Mouse (Mus musculus): Measurements from ENCODE around the gene Rpl7l1. TPM values are rescaled to one million over a fixed set of nuclear protein-coding genes. Genes with fewer than 3 reads are reported as not detected.

The Rpl7l1 gene
- 125 and 139 TPM in 2 replicates for polyA plus RNA-seq (2016; fragmentation: Nextera tagmentation; extraction: Ambion mirVana)

DNA sequence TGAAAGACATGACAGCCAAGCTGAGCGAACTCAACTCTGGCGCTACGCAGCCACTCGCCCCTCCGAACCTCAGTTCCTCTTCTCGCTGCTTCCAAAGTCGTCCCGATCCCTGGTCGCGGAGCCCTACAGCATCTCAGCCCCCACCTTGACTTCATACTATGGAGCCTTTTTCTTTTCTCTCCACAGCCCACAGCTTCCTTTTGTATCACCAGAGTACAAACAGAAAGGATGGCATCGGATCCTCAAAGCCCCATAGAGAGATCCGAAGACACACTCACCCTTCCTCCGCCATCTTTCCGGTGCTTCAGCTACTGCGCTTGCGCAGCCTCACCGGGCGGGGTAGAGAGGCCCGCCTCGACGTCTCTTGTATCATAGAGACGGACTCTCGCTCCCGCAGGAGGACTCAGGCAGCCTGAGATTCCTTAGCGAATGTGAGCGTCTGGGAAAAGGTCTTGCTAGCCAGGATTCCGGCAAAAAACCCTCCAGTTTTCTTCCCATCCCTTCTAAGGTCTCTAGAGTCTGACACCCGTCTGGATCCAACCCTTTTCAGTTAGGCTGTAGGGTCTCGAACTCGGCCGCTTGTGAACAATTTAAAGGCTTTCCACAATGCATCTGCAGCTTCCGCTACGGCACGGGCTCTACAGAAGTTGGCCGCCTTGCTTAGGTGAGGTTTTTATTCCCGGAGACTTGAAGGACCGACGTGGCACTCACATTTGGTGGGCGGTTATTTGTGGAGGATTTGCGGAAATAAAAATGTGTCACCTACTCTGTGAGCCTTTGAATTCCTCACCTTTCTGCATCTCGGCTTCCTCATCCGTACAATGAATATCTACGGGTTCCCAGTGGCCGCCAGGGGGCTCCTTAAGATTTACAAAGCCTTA lies at the start of gene Rpl7l1:
Rpl7l1 (minus strand) TSS at position 332 of the 881 bp plus-strand sequence.
- peak within 1 kb of the TSS; percentile 78 for H3K9ac ChIP-seq
- no peaks in the 10 kb centered on the region for H3K27me3 ChIP-seq (replicated peaks)
- H3K36me3 ChIP-seq: peaks cover 29% of the 10 kb centered on the region
- H3K9me3 ChIP-seq: no peaks in the 10 kb centered on the region
- H3K4me3 ChIP-seq: peak within 1 kb of the TSS; percentile 62
- H3K4me1 ChIP-seq: peaks cover 7% of the 10 kb centered on the region
- peak within 1 kb of the TSS; percentile 63 for H3K4me2 ChIP-seq (replicated peaks)
- WGBS: 1% methylated on average over 44 of the region's 44 CpGs
- peak; percentile 97 for ATAC-seq (ENCODE audit: low FRiP score, low read depth)
- H3K27ac ChIP-seq: peak within 1 kb of the TSS; percentile 69

DNA sequence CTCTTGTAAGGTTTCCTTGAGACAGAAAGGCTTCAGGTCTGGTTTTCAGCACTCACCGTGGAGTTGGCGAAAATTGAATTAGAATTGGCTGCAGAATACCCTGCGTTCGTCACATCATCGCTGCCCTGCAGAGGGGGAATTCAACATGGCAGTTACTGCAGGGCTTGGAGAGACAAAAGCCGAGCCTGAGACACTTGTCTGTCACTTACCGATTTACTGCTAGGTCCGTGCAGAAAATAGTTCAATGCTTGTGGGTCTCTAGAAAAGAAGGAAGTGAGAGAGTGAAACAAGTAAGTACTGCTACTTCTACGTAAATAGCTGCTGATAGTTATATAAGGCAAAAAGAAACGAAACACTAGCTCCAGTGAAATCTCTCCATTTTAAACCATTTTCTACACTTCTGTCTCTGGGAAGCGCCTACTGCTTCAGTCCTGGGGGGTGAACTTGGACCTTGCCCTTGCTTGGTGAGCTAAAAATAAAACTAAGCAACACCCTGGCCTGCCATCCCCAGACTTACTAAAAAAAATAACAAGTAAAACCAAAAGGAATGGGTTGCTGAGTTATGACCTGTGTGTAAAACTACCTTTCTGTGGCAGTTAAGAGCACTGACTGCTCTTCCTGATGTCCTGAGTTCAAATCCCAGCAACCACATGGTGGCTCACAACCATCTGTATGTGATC lies 47.5 kb upstream of the Rpl7l1 start:
- H3K4me2 ChIP-seq (replicated peaks): no peak overlapping the region
- 85% methylated on average over 11 of the region's 11 CpGs for WGBS
- H3K36me3 ChIP-seq: peaks cover 34% of the 10 kb centered on the region
- H3K4me3 ChIP-seq: no peak overlapping the region
- H3K9me3 ChIP-seq: no peaks in the 10 kb centered on the region
- no peak for ATAC-seq (ENCODE audit: low FRiP score, low read depth)
- no peaks in the 10 kb centered on the region for H3K4me1 ChIP-seq
- no peaks in the 10 kb centered on the region for H3K27me3 ChIP-seq (replicated peaks)
- no peak overlapping the region for H3K9ac ChIP-seq
- H3K27ac ChIP-seq: no peak overlapping the region

DNA sequence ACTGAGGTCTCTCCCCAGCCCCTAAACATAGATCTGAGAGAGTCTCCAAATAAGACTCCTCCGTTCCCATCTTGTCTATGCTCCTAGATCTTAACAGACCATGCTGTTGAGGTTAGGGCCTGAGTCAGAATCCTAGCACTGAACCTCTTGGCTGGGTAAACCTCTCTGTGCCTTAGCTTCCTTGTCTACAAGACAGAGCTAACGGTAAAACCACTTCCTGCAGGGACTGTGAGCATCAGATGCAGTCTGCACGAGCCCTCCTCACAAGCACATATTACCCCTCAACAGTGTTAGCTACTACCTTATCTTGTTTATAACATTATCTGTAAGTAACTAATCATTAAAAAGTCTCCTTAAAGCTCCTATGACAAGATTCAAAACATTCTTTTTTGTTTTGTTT lies 46.5 kb upstream of the Rpl7l1 start:
- peaks cover 45% of the 10 kb centered on the region for H3K36me3 ChIP-seq
- no peak overlapping the region for H3K9ac ChIP-seq
- no peaks in the 10 kb centered on the region for H3K4me1 ChIP-seq
- no peak for ATAC-seq (ENCODE audit: low FRiP score, low read depth)
- H3K27me3 ChIP-seq (replicated peaks): no peaks in the 10 kb centered on the region
- no peak overlapping the region for H3K4me3 ChIP-seq
- H3K9me3 ChIP-seq: no peaks in the 10 kb centered on the region
- H3K4me2 ChIP-seq (replicated peaks): no peak overlapping the region
- WGBS: 98% methylated on average over 3 of the region's 3 CpGs
- no peak overlapping the region for H3K27ac ChIP-seq

DNA sequence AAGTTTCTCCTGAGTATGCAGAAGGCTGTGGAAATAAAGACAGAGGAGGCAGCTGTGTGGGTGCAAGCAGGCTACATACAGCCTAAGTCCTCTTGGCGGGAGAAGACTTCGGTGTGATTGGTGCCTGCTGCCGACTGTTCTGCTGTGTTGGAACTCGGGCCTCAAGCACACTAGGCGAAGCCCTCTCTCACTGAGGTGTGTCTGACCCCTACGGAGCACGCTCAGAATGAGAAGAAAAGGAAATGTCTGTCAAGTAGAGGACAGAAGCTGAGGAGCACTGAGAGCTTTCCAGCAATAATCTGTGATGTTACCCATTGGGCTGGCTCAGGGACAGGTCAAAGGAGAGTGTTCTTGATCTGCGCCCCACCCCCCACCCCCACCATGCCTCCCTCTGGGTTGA lies 40.6 kb upstream of the Rpl7l1 start:
- Histone ChIP-seq H3K27ac (no peak overlapping the region), H3K27me3 (replicated peaks) (no peaks in the 10 kb centered on the region), H3K4me2 (replicated peaks) (no peak overlapping the region), H3K4me3 (no peak overlapping the region), H3K4me1 (no peaks in the 10 kb centered on the region), H3K36me3 (peaks cover 78% of the 10 kb centered on the region), H3K9ac (no peak overlapping the region), H3K9me3 (no peaks in the 10 kb centered on the region)
- ATAC-seq (ENCODE audit: low FRiP score, low read depth): no peak
- WGBS: 92% methylated on average over 8 of the region's 8 CpGs

DNA sequence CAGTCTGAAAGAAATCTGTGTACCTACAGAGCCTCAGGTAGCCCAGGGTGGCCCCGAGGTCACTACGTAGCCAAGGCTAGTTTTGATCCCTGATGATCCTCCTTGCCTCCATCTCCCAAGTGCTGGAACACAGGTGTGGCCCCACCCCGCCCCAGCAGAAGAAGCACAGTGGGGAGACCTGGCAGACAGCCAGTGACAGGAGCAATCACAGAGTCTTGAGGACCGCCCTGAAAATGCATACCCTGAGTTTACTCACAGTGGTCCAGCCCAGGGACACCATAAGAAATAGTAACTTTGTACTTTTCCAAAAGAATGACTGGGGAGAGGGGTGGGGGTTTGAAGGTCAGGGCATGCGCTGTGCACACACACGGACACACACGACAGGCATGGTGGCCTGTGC lies 38.2 kb upstream of the Rpl7l1 start:
- Histone ChIP-seq H3K27ac (no peak overlapping the region), H3K27me3 (replicated peaks) (no peaks in the 10 kb centered on the region), H3K4me1 (no peaks in the 10 kb centered on the region), H3K9me3 (no peaks in the 10 kb centered on the region), H3K9ac (no peak overlapping the region), H3K36me3 (peaks cover 70% of the 10 kb centered on the region), H3K4me3 (no peak overlapping the region), H3K4me2 (replicated peaks) (no peak overlapping the region)
- no peak for ATAC-seq (ENCODE audit: low FRiP score, low read depth)
- 95% methylated on average over 7 of the region's 7 CpGs for WGBS

DNA sequence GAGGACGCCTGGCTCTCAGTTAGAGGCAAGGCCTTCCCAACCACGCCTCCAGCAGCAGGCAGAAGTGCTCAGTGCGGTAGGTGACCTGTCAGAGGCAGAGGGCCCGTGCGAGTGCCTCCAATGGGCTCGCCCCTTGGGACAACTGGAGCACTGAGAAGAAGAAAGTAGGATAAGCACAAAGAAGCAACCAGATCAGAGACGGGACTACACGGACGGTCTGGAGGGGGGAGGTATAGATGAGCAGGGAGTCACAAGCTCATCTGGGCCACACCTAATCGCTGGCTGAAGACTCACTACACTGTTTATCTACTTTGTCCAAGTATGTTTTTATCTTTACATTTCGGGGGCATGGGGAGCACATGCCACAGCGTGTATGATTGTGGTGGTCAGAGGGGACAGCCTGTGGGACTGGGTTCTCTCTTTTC lies 35.3 kb upstream of the Rpl7l1 start:
- Histone ChIP-seq H3K4me2 (replicated peaks) (no peak overlapping the region), H3K9ac (no peak overlapping the region), H3K4me3 (no peak overlapping the region), H3K27me3 (replicated peaks) (no peaks in the 10 kb centered on the region), H3K4me1 (no peaks in the 10 kb centered on the region), H3K36me3 (peaks cover 51% of the 10 kb centered on the region), H3K9me3 (no peaks in the 10 kb centered on the region), H3K27ac (no peak overlapping the region)
- ATAC-seq (ENCODE audit: low FRiP score, low read depth): no peak
- WGBS: 91% methylated on average over 12 of the region's 12 CpGs

DNA sequence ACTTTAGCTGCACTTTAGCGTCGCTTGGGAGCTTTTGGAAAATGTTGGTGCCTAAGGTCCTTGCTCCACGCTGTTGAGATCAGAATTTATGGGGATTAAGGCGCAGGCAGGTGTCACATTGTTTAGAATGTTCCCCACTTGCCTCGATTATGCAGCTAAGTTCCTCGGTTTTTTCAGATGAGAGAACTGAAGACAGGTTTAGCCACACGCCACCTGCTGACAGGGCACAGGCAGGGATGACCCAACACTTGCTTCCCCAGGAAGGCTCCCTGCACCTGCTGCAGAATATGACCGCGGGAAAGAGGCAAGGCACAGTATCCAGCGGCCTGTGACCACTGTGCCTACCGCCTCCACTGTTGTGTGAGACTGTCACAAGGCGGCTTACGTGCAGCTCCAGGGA lies 33.8 kb upstream of the Rpl7l1 start:
- Histone ChIP-seq H3K9me3 (no peaks in the 10 kb centered on the region), H3K27me3 (replicated peaks) (no peaks in the 10 kb centered on the region), H3K27ac (no peak overlapping the region), H3K4me2 (replicated peaks) (no peak overlapping the region), H3K36me3 (peaks cover 56% of the 10 kb centered on the region), H3K4me3 (no peak overlapping the region), H3K9ac (no peak overlapping the region), H3K4me1 (no peaks in the 10 kb centered on the region)
- ATAC-seq (ENCODE audit: low FRiP score, low read depth): no peak
- WGBS: 75% methylated on average over 13 of the region's 13 CpGs

DNA sequence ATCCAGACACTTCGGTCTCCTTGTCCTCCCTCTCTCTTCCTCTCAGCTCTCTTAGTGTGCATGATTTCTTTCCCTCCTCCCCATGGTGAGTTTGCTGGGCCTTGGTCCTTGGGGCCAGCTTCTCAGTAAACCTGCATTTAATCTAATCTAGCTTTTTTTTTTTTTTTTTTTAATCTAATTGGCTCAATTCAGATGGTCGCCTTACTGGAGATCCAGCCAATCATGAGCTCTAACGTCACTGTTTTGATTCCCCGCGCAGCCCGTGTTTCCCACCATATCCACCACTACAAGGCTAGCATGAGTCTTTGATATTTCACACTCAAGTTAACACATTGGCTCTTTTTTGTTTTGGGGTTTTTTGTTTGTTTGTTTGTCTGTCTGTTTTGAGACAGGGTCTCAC lies 32.0 kb upstream of the Rpl7l1 start:
- no peak overlapping the region for H3K4me2 ChIP-seq (replicated peaks)
- 96% methylated on average over 6 of the region's 6 CpGs for WGBS
- H3K27ac ChIP-seq: no peak overlapping the region
- H3K4me3 ChIP-seq: no peak overlapping the region
- H3K4me1 ChIP-seq: no peaks in the 10 kb centered on the region
- H3K9ac ChIP-seq: no peak overlapping the region
- no peaks in the 10 kb centered on the region for H3K27me3 ChIP-seq (replicated peaks)
- ATAC-seq (ENCODE audit: low FRiP score, low read depth): no peak
- peaks cover 50% of the 10 kb centered on the region for H3K36me3 ChIP-seq
- no peaks in the 10 kb centered on the region for H3K9me3 ChIP-seq

DNA sequence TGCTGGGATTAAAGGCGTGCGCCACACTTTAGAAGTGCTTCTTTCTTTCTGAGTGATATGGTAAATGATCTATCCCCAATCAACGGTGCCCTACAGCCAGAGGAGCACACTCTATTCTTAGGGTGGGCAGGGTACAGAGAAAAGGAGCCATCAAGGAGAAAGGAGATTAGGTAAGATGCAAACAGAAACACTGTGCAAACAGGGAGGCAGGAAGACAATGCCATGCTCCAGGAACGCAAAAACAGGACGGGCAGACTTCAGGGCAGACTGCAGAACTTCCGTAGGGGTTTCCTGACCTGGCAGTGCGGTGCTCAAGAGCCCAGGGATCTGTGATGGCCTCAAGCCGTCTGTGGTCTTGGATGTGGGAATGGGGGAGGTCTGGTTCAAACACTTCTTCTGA lies 31.2 kb upstream of the Rpl7l1 start:
- WGBS: 83% methylated on average over 8 of the region's 8 CpGs

DNA sequence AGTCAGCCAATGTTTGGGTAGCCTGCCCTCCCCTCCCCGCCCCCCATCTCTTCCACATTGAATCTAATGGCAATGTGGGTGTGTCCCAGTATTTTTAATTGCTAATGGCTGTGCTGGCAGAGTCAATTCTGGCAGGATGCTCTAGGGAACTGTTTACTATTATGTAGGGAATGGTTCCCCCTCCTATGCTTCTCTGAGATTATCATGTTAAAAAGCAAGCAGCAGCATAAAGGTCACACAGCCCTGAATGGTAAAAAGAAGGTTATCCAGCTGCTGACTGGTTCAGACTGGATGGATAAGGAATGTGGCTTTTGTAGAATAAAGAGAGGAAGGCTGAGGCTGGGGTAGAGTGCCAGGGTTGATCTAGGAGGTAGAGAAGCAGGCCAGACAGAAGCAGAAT lies 30.0 kb upstream of the Rpl7l1 start:
- no peak overlapping the region for H3K9ac ChIP-seq

More for the DNA sequence above, 31.2 kb upstream of the Rpl7l1 start:
- no peak for ATAC-seq (ENCODE audit: low FRiP score, low read depth)
- no peak overlapping the region for H3K4me2 ChIP-seq (replicated peaks)
- H3K9ac ChIP-seq: no peak overlapping the region
- no peaks in the 10 kb centered on the region for H3K9me3 ChIP-seq
- no peaks in the 10 kb centered on the region for H3K4me1 ChIP-seq
- no peaks in the 10 kb centered on the region for H3K27me3 ChIP-seq (replicated peaks)
- H3K36me3 ChIP-seq: peaks cover 41% of the 10 kb centered on the region
- H3K27ac ChIP-seq: no peak overlapping the region
- no peak overlapping the region for H3K4me3 ChIP-seq

DNA sequence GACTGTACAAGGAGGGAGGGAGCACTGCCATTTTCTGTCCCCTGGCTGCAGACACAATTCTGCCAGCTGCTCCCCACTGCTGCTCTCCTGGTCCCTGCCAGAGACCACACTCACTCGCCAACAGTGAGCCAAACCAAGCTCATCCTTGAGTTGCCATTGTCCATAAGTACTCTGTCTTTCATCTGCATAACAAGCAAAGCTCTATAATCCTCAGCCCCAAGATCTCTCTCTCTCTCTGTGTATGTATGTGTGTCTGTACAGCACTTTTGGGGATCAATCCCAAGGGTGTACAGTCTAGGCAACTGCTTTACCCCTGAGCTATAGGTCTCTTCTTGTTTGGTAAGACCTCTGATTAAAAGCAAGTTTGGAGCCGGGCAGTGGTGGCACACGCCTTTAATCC lies 28.2 kb upstream of the Rpl7l1 start:
- 90% methylated on average over 3 of the region's 3 CpGs for WGBS

More for the DNA sequence above, 30.0 kb upstream of the Rpl7l1 start:
- Histone ChIP-seq H3K4me3 (no peak overlapping the region), H3K27ac (no peak overlapping the region), H3K4me1 (no peaks in the 10 kb centered on the region), H3K4me2 (replicated peaks) (no peak overlapping the region), H3K27me3 (replicated peaks) (no peaks in the 10 kb centered on the region), H3K36me3 (peaks cover 45% of the 10 kb centered on the region), H3K9me3 (no peaks in the 10 kb centered on the region)
- no peak for ATAC-seq (ENCODE audit: low FRiP score, low read depth)
- 87% methylated on average over 1 of the region's 1 CpGs for WGBS

DNA sequence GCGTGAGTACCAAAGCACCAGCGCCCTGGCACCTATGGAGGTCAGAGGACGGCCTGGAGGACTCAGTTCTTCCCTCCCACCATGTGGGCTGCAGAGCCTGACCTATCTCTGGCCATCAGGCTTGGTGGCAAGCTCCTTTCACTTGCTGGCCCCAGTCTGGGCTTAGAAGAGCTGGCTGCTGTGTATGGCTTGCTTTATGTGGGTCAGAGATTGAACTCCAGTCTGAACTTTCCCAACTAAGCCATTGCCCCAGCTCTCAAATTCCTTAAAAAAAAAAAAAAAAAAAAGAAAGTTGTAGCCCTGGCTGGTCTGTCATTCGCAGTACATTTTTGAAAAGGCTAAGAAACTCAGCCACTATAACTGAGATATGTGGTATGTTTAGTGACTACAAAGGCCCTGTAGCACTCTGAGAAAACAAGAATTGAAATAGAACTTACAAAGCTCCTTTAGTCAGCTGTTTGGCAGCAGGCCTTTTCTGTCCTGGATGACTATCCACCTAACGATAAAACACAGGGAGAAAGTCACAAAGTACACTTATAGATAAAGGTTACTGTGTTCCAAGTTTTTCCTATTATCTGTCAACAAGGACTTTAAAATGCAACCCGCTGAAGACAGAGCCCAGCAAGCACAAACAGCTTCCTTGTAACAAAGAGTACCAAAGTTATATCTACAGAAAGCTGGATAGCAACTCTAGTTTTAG lies 26.8 kb upstream of the Rpl7l1 start:
- no peak for ATAC-seq (ENCODE audit: low FRiP score, low read depth)

More for the DNA sequence above, 28.2 kb upstream of the Rpl7l1 start:
- no peaks in the 10 kb centered on the region for H3K4me1 ChIP-seq
- no peak overlapping the region for H3K4me2 ChIP-seq (replicated peaks)
- no peak overlapping the region for H3K9ac ChIP-seq
- no peak for ATAC-seq (ENCODE audit: low FRiP score, low read depth)
- no peaks in the 10 kb centered on the region for H3K9me3 ChIP-seq
- H3K36me3 ChIP-seq: peaks cover 56% of the 10 kb centered on the region
- no peaks in the 10 kb centered on the region for H3K27me3 ChIP-seq (replicated peaks)
- H3K27ac ChIP-seq: no peak overlapping the region
- H3K4me3 ChIP-seq: no peak overlapping the region

More for the DNA sequence above, 26.8 kb upstream of the Rpl7l1 start:
- Histone ChIP-seq H3K27ac (no peak overlapping the region), H3K36me3 (peaks cover 59% of the 10 kb centered on the region), H3K9me3 (no peaks in the 10 kb centered on the region), H3K4me2 (replicated peaks) (no peak overlapping the region), H3K4me3 (no peak overlapping the region), H3K9ac (no peak overlapping the region), H3K4me1 (no peaks in the 10 kb centered on the region), H3K27me3 (replicated peaks) (no peaks in the 10 kb centered on the region)
- WGBS: 93% methylated on average over 6 of the region's 6 CpGs
